Mouse (Mus musculus): ENCODE results near the gene Tnfrsf22. TPM values are rescaled to one million over a fixed set of nuclear protein-coding genes. Genes with fewer than 3 reads are reported as not detected.

The Tnfrsf22 gene
- polyA plus RNA-seq, 1 experiment from 2014 or later: 9.9 TPM

- Histone ChIP-seq H3K4me3 (no peak overlapping the region), H3K9me3 (replicated peaks) (no peaks in the 10 kb centered on the region), H3K27ac (replicated peaks) (no peak overlapping the region), H3K27me3 (ENCODE audit: low read depth, poor library complexity, severe bottlenecking) (no peaks in the 10 kb centered on the region), H3K4me1 (peaks cover 16% of the 10 kb centered on the region), H3K36me3 (peaks cover 67% of the 10 kb centered on the region)
- no peak for DNase-seq (ENCODE audit: low spot score)
- 96% methylated on average over 5 of the region's 5 CpGs for WGBS
Measured at GRCm38 (mm10) chr7:143594865-143595264, 54.6 kb downstream of the Tnfrsf22 start.

GRCm38 (mm10) chr7:143592255-143592654, 57.2 kb downstream of the Tnfrsf22 start:
- WGBS: 93% methylated on average over 10 of the region's 10 CpGs
- Histone ChIP-seq H3K36me3 (peaks cover 90% of the 10 kb centered on the region), H3K27me3 (ENCODE audit: low read depth, poor library complexity, severe bottlenecking) (no peaks in the 10 kb centered on the region), H3K4me3 (no peak overlapping the region), H3K27ac (replicated peaks) (no peak overlapping the region), H3K9me3 (replicated peaks) (no peaks in the 10 kb centered on the region), H3K4me1 (no peaks in the 10 kb centered on the region)
- no peak for DNase-seq (ENCODE audit: low spot score)

- DNase-seq (ENCODE audit: low spot score): no peak
- no peak overlapping the region for H3K27ac ChIP-seq (replicated peaks)
- no peaks in the 10 kb centered on the region for H3K9me3 ChIP-seq (replicated peaks)
- H3K4me1 ChIP-seq: no peaks in the 10 kb centered on the region
- WGBS: 89% methylated on average over 4 of the region's 4 CpGs
- H3K36me3 ChIP-seq: peaks cover 100% of the 10 kb centered on the region
- no peak overlapping the region for H3K4me3 ChIP-seq
- H3K27me3 ChIP-seq (ENCODE audit: low read depth, poor library complexity, severe bottlenecking): no peaks in the 10 kb centered on the region
Measured at GRCm38 (mm10) chr7:143588006-143588405, 61.5 kb downstream of the Tnfrsf22 start.

- H3K27me3 ChIP-seq (ENCODE audit: low read depth, poor library complexity, severe bottlenecking): no peaks in the 10 kb centered on the region
- no peak for DNase-seq (ENCODE audit: low spot score)
- H3K27ac ChIP-seq (replicated peaks): no peak overlapping the region
- no peak overlapping the region for H3K4me3 ChIP-seq
- whole genome bisulfite sequencing: 91% methylated on average over 5 of the region's 5 CpGs
- peaks cover 100% of the 10 kb centered on the region for H3K36me3 ChIP-seq
- H3K9me3 ChIP-seq (replicated peaks): no peaks in the 10 kb centered on the region
- H3K4me1 ChIP-seq: no peaks in the 10 kb centered on the region
Measured at GRCm38 (mm10) chr7:143587586-143587985, 61.9 kb downstream of the Tnfrsf22 start.

Other genes with a start within 250 kb of the Tnfrsf22 start
- 329 and 443 TPM in 2 replicates for gene Cdkn1c, start 188.6 kb downstream of the Tnfrsf22 start, polyA plus RNA-seq (2016; fragmentation: Nextera tagmentation; extraction: Ambion mirVana)
- gene Slc22a18, start 175.9 kb downstream of the Tnfrsf22 start, polyA plus RNA-seq (2016; fragmentation: Nextera tagmentation; extraction: Ambion mirVana): 0.17 and 0.20 TPM in 2 replicates
- gene Phlda2, start 146.5 kb downstream of the Tnfrsf22 start, polyA plus RNA-seq (2016; fragmentation: Nextera tagmentation; extraction: Ambion mirVana): 0.43 and 0.96 TPM in 2 replicates
- gene Nap1l4, start 100.6 kb downstream of the Tnfrsf22 start, polyA plus RNA-seq (2016; fragmentation: Nextera tagmentation; extraction: Ambion mirVana): 382 and 401 TPM in 2 replicates
- 82.0 and 86.7 TPM in 2 replicates for gene Cars, start 49.6 kb downstream of the Tnfrsf22 start, polyA plus RNA-seq (2016; fragmentation: Nextera tagmentation; extraction: Ambion mirVana)
- 0.29 and 0.41 TPM in 2 replicates for gene Tnfrsf26, start 20.9 kb downstream of the Tnfrsf22 start, polyA plus RNA-seq (2016; fragmentation: Nextera tagmentation; extraction: Ambion mirVana)
- 0.30 and 0.38 TPM in 2 replicates for gene Tnfrsf23, start 36.2 kb upstream of the Tnfrsf22 start, polyA plus RNA-seq (2016; fragmentation: Nextera tagmentation; extraction: Ambion mirVana)
- 11.1 and 16.3 TPM in 2 replicates for gene Osbpl5, start 107.3 kb upstream of the Tnfrsf22 start, polyA plus RNA-seq (2016; fragmentation: Nextera tagmentation; extraction: Ambion mirVana)
- not detected in 2 replicates for gene Mrgprg, start 117.3 kb upstream of the Tnfrsf22 start, polyA plus RNA-seq (2016; fragmentation: Nextera tagmentation; extraction: Ambion mirVana)
- gene Mrgpre, start 134.8 kb upstream of the Tnfrsf22 start, polyA plus RNA-seq (2016; fragmentation: Nextera tagmentation; extraction: Ambion mirVana): 1.8 and 3.3 TPM in 2 replicates
- gene Nadsyn1, start 173.2 kb upstream of the Tnfrsf22 start, polyA plus RNA-seq (2016; fragmentation: Nextera tagmentation; extraction: Ambion mirVana): 10.3 and 10.4 TPM in 2 replicates
- 105 and 107 TPM in 2 replicates for gene Dhcr7, start 173.5 kb upstream of the Tnfrsf22 start, polyA plus RNA-seq (2016; fragmentation: Nextera tagmentation; extraction: Ambion mirVana)
- not detected in 2 replicates for gene Gm498, start 217.2 kb upstream of the Tnfrsf22 start, polyA plus RNA-seq (2016; fragmentation: Nextera tagmentation; extraction: Ambion mirVana)